30 mouse cellular contexts compared by ENCODE assay signal in the genomic region with DNA sequence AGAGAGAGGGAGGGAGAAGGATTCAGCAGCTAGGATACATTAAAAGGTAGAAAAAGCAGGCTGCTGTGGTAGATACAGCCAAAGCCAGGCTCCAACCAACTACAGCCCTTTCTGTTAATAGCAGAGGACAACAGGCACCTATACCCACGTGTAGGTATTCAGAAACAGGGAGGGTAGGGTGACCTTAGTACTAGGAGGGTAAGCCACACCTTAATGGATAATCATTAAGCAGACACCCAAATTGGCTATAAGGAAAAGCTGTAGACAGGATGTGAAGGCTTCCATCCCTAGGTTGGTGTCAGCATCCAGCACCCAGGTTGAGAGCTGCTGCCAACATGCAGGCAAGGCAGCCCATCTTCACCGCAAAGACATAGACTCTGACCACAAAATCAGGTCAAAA. TPM values are rescaled to one million over a fixed set of nuclear protein-coding genes. Genes with fewer than 3 reads are reported as not detected.
DNase-seq lines count a peak whose midpoint lies in the region; ATAC-seq and TF ChIP-seq lines count a peak whose summit lies in the region.
"Had no signal": no experiment of that assay in that cellular context is flagged by ENCODE, and none has a peak within 500 bp of the region (broad histone marks: within the 10 kb centered on the region; RNA-seq: fewer than 3 reads in every experiment).

No protein-coding gene starts in this region.

- no peaks in the 10 kb centered on the region for H3K27me3 ChIP-seq in kidney, adult 2 months (replicated peaks; ENCODE audit: control insufficient read depth, insufficient read depth, low read length)
- no peaks in the 10 kb centered on the region for H3K27me3 ChIP-seq in midbrain, embryonic 10.5 days (ENCODE audit: low read depth, poor library complexity, severe bottlenecking)
- no peaks in the 10 kb centered on the region for H3K27me3 ChIP-seq in midbrain, embryonic 15.5 days (replicated peaks)
- H3K27me3 ChIP-seq in liver, embryonic 12.5 days (replicated peaks) = 0 out of 2 replicates have a peak, but pooled peaks cover 3% of the 10 kb centered on the region
- H3K27me3 ChIP-seq: CH12.LX; embryonic facial prominence, embryonic 12.5 days; forebrain, embryonic 15.5 days; hindbrain, embryonic 12.5 days; midbrain, embryonic 12.5 days; stomach, embryonic 15.5 days had no signal

- no peak overlapping the region for H3K9ac ChIP-seq in midbrain, embryonic 15.5 days
- H3K9ac ChIP-seq in liver, embryonic 12.5 days = no peak overlapping the region
- H3K9ac ChIP-seq: stomach, embryonic 15.5 days had no signal

- peaks cover 19% of the 10 kb centered on the region; the same call in 1 of the 2 replicates for H3K4me1 ChIP-seq in kidney, adult 2 months (ENCODE audit: control insufficient read depth, insufficient read depth, low read length)
- peaks cover 24% of the 10 kb centered on the region for H3K4me1 ChIP-seq in midbrain, embryonic 10.5 days
- H3K4me1 ChIP-seq in midbrain, embryonic 15.5 days = peaks cover 14% of the 10 kb centered on the region
- H3K4me1 ChIP-seq in liver, embryonic 12.5 days = peaks cover 24% of the 10 kb centered on the region

- no peaks in the 10 kb centered on the region for H3K9me3 ChIP-seq in midbrain, embryonic 10.5 days (replicated peaks)
- H3K9me3 ChIP-seq in midbrain, embryonic 15.5 days = no peaks in the 10 kb centered on the region
- no peaks in the 10 kb centered on the region for H3K9me3 ChIP-seq in liver, embryonic 12.5 days (replicated peaks)
- H3K9me3 ChIP-seq: embryonic facial prominence, embryonic 12.5 days; forebrain, embryonic 15.5 days; heart, embryonic 10.5 days; hindbrain, embryonic 12.5 days; midbrain, embryonic 12.5 days; stomach, embryonic 15.5 days had no signal

- DNase-seq in kidney, adult 2 months = peak; percentile 54
- no peak for DNase-seq in kidney, postnatal 25 days
- no peak for DNase-seq in midbrain, embryonic 10.5 days (ENCODE audit: low spot score)
- DNase-seq in yolk sac, embryonic 10.5 days (ENCODE audit: low spot score) = peak; percentile 38
- no peak for DNase-seq in adrenal gland, adult 2 months
- DNase-seq: adrenal gland, postnatal 25 days; cerebellum, adult 11 months; cerebellum, postnatal 10 days; lung, adult 2 months; lung, postnatal 36 days; thymus, adult 18-20 months; thymus, postnatal 4 days had no signal

- H3K27ac ChIP-seq in kidney, adult 2 months (ENCODE audit: insufficient read depth, low read depth, low read length) = no peak overlapping the region
- no peak overlapping the region for H3K27ac ChIP-seq in midbrain, embryonic 10.5 days (replicated peaks)
- H3K27ac ChIP-seq in midbrain, embryonic 15.5 days = no peak overlapping the region
- H3K27ac ChIP-seq in liver, embryonic 12.5 days = no peak overlapping the region
- H3K27ac ChIP-seq: embryonic facial prominence, embryonic 12.5 days; forebrain, embryonic 15.5 days; hindbrain, embryonic 12.5 days; layer of hippocampus, adult 2 months; midbrain, embryonic 12.5 days; stomach, embryonic 15.5 days had no signal

- H3K4me3 ChIP-seq in kidney, adult 2 months (ENCODE audit: insufficient read depth, low read depth, low read length) = no peak overlapping the region
- peak overlapping the region; percentile 73; the same call in 1 of the 2 replicates for H3K4me3 ChIP-seq in midbrain, embryonic 10.5 days
- no peak overlapping the region for H3K4me3 ChIP-seq in midbrain, embryonic 15.5 days
- H3K4me3 ChIP-seq in liver, embryonic 12.5 days = no peak overlapping the region

- ATAC-seq in midbrain, embryonic 15.5 days (replicated peaks) = no peak
- ATAC-seq in liver, embryonic 12.5 days = no peak
- ATAC-seq: forebrain, embryonic 15.5 days; inflammation-experienced regulatory T-cells, adult 6 months had no signal

- no peak overlapping the region for H3K4me2 ChIP-seq in midbrain, embryonic 15.5 days
- peak overlapping the region; percentile 79; the same call in 1 of the 2 replicates for H3K4me2 ChIP-seq in liver, embryonic 12.5 days

- WGBS in kidney, adult 2 months = 55% methylated on average over 2 of the region's 2 CpGs
- WGBS in midbrain, embryonic 10.5 days = 84% methylated on average over 2 of the region's 2 CpGs
- 85% methylated on average over 2 of the region's 2 CpGs for WGBS in midbrain, embryonic 15.5 days
- WGBS in liver, embryonic 12.5 days (ENCODE audit: insufficient replicate concordance) = 81% methylated on average over 2 of the region's 2 CpGs

- peaks cover 2% of the 10 kb centered on the region; the same call in 1 of the 2 replicates for H3K36me3 ChIP-seq in kidney, adult 2 months (ENCODE audit: control insufficient read depth, insufficient read depth, low read length)
- H3K36me3 ChIP-seq in midbrain, embryonic 10.5 days = peaks cover 32% of the 10 kb centered on the region
- no peaks in the 10 kb centered on the region for H3K36me3 ChIP-seq in midbrain, embryonic 15.5 days (replicated peaks)
- H3K36me3 ChIP-seq in liver, embryonic 12.5 days = peaks cover 28% of the 10 kb centered on the region

- no peak for TF ChIP-seq POLR2A in kidney, adult 2 months (IDR thresholded peaks at IDR 0.05; ENCODE audit: low read depth, low read length)

- no peak for TF ChIP-seq CTCF in kidney, adult 2 months (conservative IDR thresholded peaks at IDR 0.05; ENCODE audit: insufficient read depth, insufficient read length, low read depth, low read length)

RNA-seq across cellular contexts. Expression of gene Nadsyn1, which starts 1.4 kb away (rescaled TPM):
- 31.3 and 33.4 TPM in 2 replicates for polyA plus RNA-seq in kidney, adult 2 months (2012; rRNA removed)
- polyA plus RNA-seq in midbrain, embryonic 10.5 days (2016; fragmentation: Nextera tagmentation; extraction: Ambion mirVana) = 10.3 and 10.4 TPM in 2 replicates
- 6.2 and 7.1 TPM in 2 replicates for polyA plus RNA-seq in midbrain, embryonic 15.5 days (2015; fragmentation: Nextera tagmentation; extraction: Ambion mirVana)
- polyA plus RNA-seq in liver, embryonic 12.5 days (2016; fragmentation: Nextera tagmentation; extraction: Ambion mirVana) = 8.3 and 8.6 TPM in 2 replicates
- total RNA-seq in adrenal gland, adult 2 months (2021) = 10 to 100 TPM in 1 of 2 experiments, 1 to 10 TPM in 1; 7.8 to 11.6 TPM
- 9.0 and 9.1 TPM in 2 replicates for polyA plus RNA-seq in adrenal gland, adult 2 months (2012; rRNA removed)

RNA-seq across cellular contexts. Expression of gene Dhcr7, which starts 1.7 kb away (rescaled TPM):
- 51.7 and 81.9 TPM in 2 replicates for polyA plus RNA-seq in kidney, adult 2 months (2012; rRNA removed)
- 105 and 107 TPM in 2 replicates for polyA plus RNA-seq in midbrain, embryonic 10.5 days (2016; fragmentation: Nextera tagmentation; extraction: Ambion mirVana)
- polyA plus RNA-seq in midbrain, embryonic 15.5 days (2015; fragmentation: Nextera tagmentation; extraction: Ambion mirVana) = 71.6 and 73.6 TPM in 2 replicates
- 47.9 and 48.6 TPM in 2 replicates for polyA plus RNA-seq in liver, embryonic 12.5 days (2016; fragmentation: Nextera tagmentation; extraction: Ambion mirVana)
- total RNA-seq in adrenal gland, adult 2 months (2021) = 100 to 1,000 TPM; 689 to 950 TPM
- 917 and 1,241 TPM in 2 replicates for polyA plus RNA-seq in adrenal gland, adult 2 months (2012; rRNA removed)

RNA-seq across cellular contexts. Expression of gene Mrgpre, which starts 36.9 kb away (rescaled TPM):
- polyA plus RNA-seq in kidney, adult 2 months (2012; rRNA removed) = 2.3 and 2.8 TPM in 2 replicates
- 1.8 and 3.3 TPM in 2 replicates for polyA plus RNA-seq in midbrain, embryonic 10.5 days (2016; fragmentation: Nextera tagmentation; extraction: Ambion mirVana)
- polyA plus RNA-seq in midbrain, embryonic 15.5 days (2015; fragmentation: Nextera tagmentation; extraction: Ambion mirVana) = 9.8 and 10.0 TPM in 2 replicates
- 0.20 and 0.33 TPM in 2 replicates for polyA plus RNA-seq in liver, embryonic 12.5 days (2016; fragmentation: Nextera tagmentation; extraction: Ambion mirVana)
- total RNA-seq in adrenal gland, adult 2 months (2021) = 1 to 10 TPM; 1.7 to 3.2 TPM
- 2.5 and 3.9 TPM in 2 replicates for polyA plus RNA-seq in adrenal gland, adult 2 months (2012; rRNA removed)
- polyA plus RNA-seq: erythroblast, embryonic 14.5 days had no signal

RNA-seq across cellular contexts. Expression of gene Gm498, which starts 45.4 kb away (rescaled TPM):
- polyA plus RNA-seq in kidney, adult 2 months (2012; rRNA removed) = not detected in 2 replicates
- not detected in 2 replicates for polyA plus RNA-seq in midbrain, embryonic 10.5 days (2016; fragmentation: Nextera tagmentation; extraction: Ambion mirVana)
- polyA plus RNA-seq in midbrain, embryonic 15.5 days (2015; fragmentation: Nextera tagmentation; extraction: Ambion mirVana) = not detected in 2 replicates
- polyA plus RNA-seq in liver, embryonic 12.5 days (2016; fragmentation: Nextera tagmentation; extraction: Ambion mirVana) = not detected in 2 replicates
- total RNA-seq in adrenal gland, adult 2 months (2021) = not detected
- not detected in 2 replicates for polyA plus RNA-seq in adrenal gland, adult 2 months (2012; rRNA removed)
- total RNA-seq: adrenal gland, postnatal 25 days; CH12.LX; gastrocnemius, postnatal 4 days; layer of hippocampus, adult 2 months; left cerebral cortex, adult 18-20 months; left cerebral cortex, postnatal 36 days; MEL had no signal
- polyA plus RNA-seq: embryonic facial prominence, embryonic 12.5 days; erythroblast, embryonic 14.5 days; forebrain, embryonic 15.5 days; heart, embryonic 10.5 days; heart, postnatal 0 days; hindbrain, embryonic 12.5 days; inflammation-experienced regulatory T-cells, adult 6 months; lung, adult 2 months; midbrain, embryonic 12.5 days; neural tube, embryonic 14.5 days; stomach, embryonic 15.5 days had no signal

RNA-seq across cellular contexts. Expression of gene Mrgprg, which starts 54.4 kb away (rescaled TPM):
- polyA plus RNA-seq in kidney, adult 2 months (2012; rRNA removed) = 0.33 and 1.1 TPM in 2 replicates
- polyA plus RNA-seq in midbrain, embryonic 10.5 days (2016; fragmentation: Nextera tagmentation; extraction: Ambion mirVana) = not detected in 2 replicates
- polyA plus RNA-seq in midbrain, embryonic 15.5 days (2015; fragmentation: Nextera tagmentation; extraction: Ambion mirVana) = not detected in 2 replicates
- not detected in 2 replicates for polyA plus RNA-seq in liver, embryonic 12.5 days (2016; fragmentation: Nextera tagmentation; extraction: Ambion mirVana)
- total RNA-seq in adrenal gland, adult 2 months (2021) = 1 to 10 TPM; 1.1 to 2.9 TPM
- 1.5 and 3.7 TPM in 2 replicates for polyA plus RNA-seq in adrenal gland, adult 2 months (2012; rRNA removed)
- total RNA-seq: CH12.LX; gastrocnemius, postnatal 4 days; layer of hippocampus, adult 2 months; left cerebral cortex, adult 18-20 months; left cerebral cortex, postnatal 36 days; MEL had no signal
- polyA plus RNA-seq: embryonic facial prominence, embryonic 12.5 days; erythroblast, embryonic 14.5 days; forebrain, embryonic 15.5 days; heart, postnatal 0 days; hindbrain, embryonic 12.5 days; inflammation-experienced regulatory T-cells, adult 6 months; lung, adult 2 months; midbrain, embryonic 12.5 days; neural tube, embryonic 14.5 days; stomach, embryonic 15.5 days had no signal

Comparison
In these comparisons a context has a peak if more than half of its experiments do, and no peak if none do; other contexts are left out.
1. DNase-seq: peak in kidney, adult 2 months (single experiment) and yolk sac, embryonic 10.5 days (single experiment); none in kidney, postnatal 25 days (0 of 2), midbrain, embryonic 10.5 days (single experiment) and adrenal gland, adult 2 months (single experiment).